Mouse (Mus musculus): ENCODE measurements around the gene Wipi1. TPM values are rescaled to one million over a fixed set of nuclear protein-coding genes. Genes with fewer than 3 reads are reported as not detected.

Gene Wipi1
- total and polyA plus RNA-seq, 3 experiments, result 1.8 to 2.2 (median 2.0) TPM

- no peak for DNase-seq (ENCODE audit: extremely low read depth)
- H3K4me3 ChIP-seq (replicated peaks in 1 of 3; ENCODE audit: low read depth in 2 of 3, low read length in 2 of 3, poor library complexity in 1 of 3), result no peak overlapping the region
- no peak overlapping the region for H3K4me2 ChIP-seq (ENCODE audit: insufficient read depth, low read depth, poor library complexity, severe bottlenecking)
- H3K79me2 ChIP-seq (replicated peaks; ENCODE audit: control insufficient read depth, extremely low read depth, insufficient read depth, poor library complexity, severe bottlenecking), result no peaks in the 10 kb centered on the region
- H3K9ac ChIP-seq (ENCODE audit: insufficient read depth, low read depth), result no peak overlapping the region
- no peaks in the 10 kb centered on the region for H3K36me3 ChIP-seq (replicated peaks in 1 of 2; ENCODE audit: control insufficient read depth in 1 of 2, insufficient read depth in 1 of 2, low read length in 1 of 2)
- no peaks in the 10 kb centered on the region for H3K27me3 ChIP-seq (replicated peaks)
- dilution Hi-C loops (cut with MboI; ENCODE audit: extremely low pct_ligation_motif_present, extremely low pct_unique_long_range_greater_than_20kb, low sequenced_read_pairs), result no loop called here
- TF ChIP-seq POLR2A (IDR thresholded peaks at IDR 0.05; ENCODE audit: low read depth, low read length) (no peak), TCF12 (IDR thresholded peaks at IDR 0.05; ENCODE audit: low read depth, low read length) (no peak), PAX5 (IDR thresholded peaks at IDR 0.05; ENCODE audit: low read length) (no peak), GABPA (IDR thresholded peaks at IDR 0.05; ENCODE audit: insufficient replicate concordance, low read depth, low read length) (no peak)
- no peaks in the 10 kb centered on the region for H3K4me1 ChIP-seq (ENCODE audit: control insufficient read depth in 1 of 2, insufficient read depth in 2 of 2)
- in situ Hi-C loops (cut with MboI; ENCODE audit: low pct_ligation_motif_present, low pct_unique_long_range_greater_than_20kb, low sequenced_read_pairs), result no loop called here
- no peaks in the 10 kb centered on the region for H3K9me3 ChIP-seq (replicated peaks; ENCODE audit: low read length)
- no peak overlapping the region for H3K27ac ChIP-seq (ENCODE audit: insufficient read depth, low read depth)
Measured at GRCm38 (mm10) chr11:109536939-109537338, 74.8 kb downstream of the Wipi1 start.

GRCm38 (mm10) chr11:109535966-109536365, 75.8 kb downstream of the Wipi1 start:
- no peaks in the 10 kb centered on the region for H3K9me3 ChIP-seq (replicated peaks; ENCODE audit: low read length)
- in situ Hi-C loops (cut with MboI; ENCODE audit: low pct_ligation_motif_present, low pct_unique_long_range_greater_than_20kb, low sequenced_read_pairs), result no loop called here
- H3K36me3 ChIP-seq (replicated peaks in 1 of 2; ENCODE audit: control insufficient read depth in 1 of 2, insufficient read depth in 1 of 2, low read length in 1 of 2), result no peaks in the 10 kb centered on the region
- H3K27me3 ChIP-seq (replicated peaks), result no peaks in the 10 kb centered on the region
- H3K4me2 ChIP-seq (ENCODE audit: insufficient read depth, low read depth, poor library complexity, severe bottlenecking), result no peak overlapping the region
- TF ChIP-seq SIN3A (IDR thresholded peaks at IDR 0.05; ENCODE audit: low read length) (no peak), ZNF384 (IDR thresholded peaks at IDR 0.05; ENCODE audit: low read depth, low read length) (no peak), POLR2A (IDR thresholded peaks at IDR 0.05; ENCODE audit: low read depth, low read length) (no peak), MAFK (IDR thresholded peaks at IDR 0.05; ENCODE audit: insufficient replicate concordance, low read length) (no peak), ETS1 (conservative IDR thresholded peaks at IDR 0.05; ENCODE audit: low read depth, low read length) (no peak), TCF12 (IDR thresholded peaks at IDR 0.05; ENCODE audit: low read depth, low read length) (no peak), JUND (conservative IDR thresholded peaks at IDR 0.05; ENCODE audit: low read depth, low read length) (no peak)
- no peak overlapping the region for H3K4me3 ChIP-seq (replicated peaks in 1 of 3; ENCODE audit: low read depth in 2 of 3, low read length in 2 of 3, poor library complexity in 1 of 3)
- no peak overlapping the region for H3K9ac ChIP-seq (ENCODE audit: insufficient read depth, low read depth)
- no peak overlapping the region for H3K27ac ChIP-seq (ENCODE audit: insufficient read depth, low read depth)
- no peak for DNase-seq (ENCODE audit: extremely low read depth)
- H3K4me1 ChIP-seq (ENCODE audit: control insufficient read depth in 1 of 2, insufficient read depth in 2 of 2), result no peaks in the 10 kb centered on the region
- dilution Hi-C loops (cut with MboI; ENCODE audit: extremely low pct_ligation_motif_present, extremely low pct_unique_long_range_greater_than_20kb, low sequenced_read_pairs), result no loop called here
- no peaks in the 10 kb centered on the region for H3K79me2 ChIP-seq (replicated peaks; ENCODE audit: control insufficient read depth, extremely low read depth, insufficient read depth, poor library complexity, severe bottlenecking)

GRCm38 (mm10) chr11:109530030-109530429, 81.7 kb downstream of the Wipi1 start:
- TF ChIP-seq BHLHE40 (IDR thresholded peaks at IDR 0.05; ENCODE audit: low read depth, low read length) (no peak), USF2 (conservative IDR thresholded peaks at IDR 0.05; ENCODE audit: low read depth, low read length) (no peak), SIN3A (IDR thresholded peaks at IDR 0.05; ENCODE audit: low read length) (no peak), GABPA (IDR thresholded peaks at IDR 0.05; ENCODE audit: insufficient replicate concordance, low read depth, low read length) (no peak), CHD2 (IDR thresholded peaks at IDR 0.05; ENCODE audit: low read length) (no peak), MXI1 (IDR thresholded peaks at IDR 0.05; ENCODE audit: low read depth, low read length) (no peak), CTCF (conservative IDR thresholded peaks at IDR 0.05 in 1 of 2, IDR thresholded peaks at IDR 0.05 in 1 of 2; ENCODE audit: low read depth in 2 of 2, low read length in 2 of 2) (no peak), ZKSCAN1 (IDR thresholded peaks at IDR 0.05; ENCODE audit: borderline replicate concordance, low read depth, low read length) (no peak), MEF2A (IDR thresholded peaks at IDR 0.05; ENCODE audit: borderline replicate concordance, low read depth, low read length) (no peak), JUND (conservative IDR thresholded peaks at IDR 0.05; ENCODE audit: low read depth, low read length) (no peak), KAT2A (IDR thresholded peaks at IDR 0.05; ENCODE audit: insufficient replicate concordance, low read length) (no peak), IRF4 (IDR thresholded peaks at IDR 0.05; ENCODE audit: low read depth, low read length) (no peak), ZC3H11A (IDR thresholded peaks at IDR 0.05; ENCODE audit: low read depth, low read length) (no peak), SMC3 (IDR thresholded peaks at IDR 0.05; ENCODE audit: low read depth, low read length) (no peak), CHD1 (IDR thresholded peaks at IDR 0.05; ENCODE audit: low read depth, low read length) (no peak), MAZ (IDR thresholded peaks at IDR 0.05; ENCODE audit: low read depth, low read length) (no peak), MAX (IDR thresholded peaks at IDR 0.05; ENCODE audit: low read length) (no peak)
- Histone ChIP-seq H3K27ac (ENCODE audit: insufficient read depth, low read depth) (no peak overlapping the region), H3K36me3 (replicated peaks in 1 of 2; ENCODE audit: control insufficient read depth in 1 of 2, insufficient read depth in 1 of 2, low read length in 1 of 2) (no peaks in the 10 kb centered on the region), H3K4me3 (replicated peaks in 1 of 3; ENCODE audit: low read depth in 2 of 3, low read length in 2 of 3, poor library complexity in 1 of 3) (no peak overlapping the region), H3K27me3 (replicated peaks) (no peaks in the 10 kb centered on the region), H3K4me2 (ENCODE audit: insufficient read depth, low read depth, poor library complexity, severe bottlenecking) (no peak overlapping the region), H3K9me3 (replicated peaks; ENCODE audit: low read length) (no peaks in the 10 kb centered on the region), H3K4me1 (ENCODE audit: control insufficient read depth in 1 of 2, insufficient read depth in 2 of 2) (peaks cover 3 to 14% of the 10 kb centered on the region in 2 experiments; a peak in 2 of 4 replicates), H3K9ac (ENCODE audit: insufficient read depth, low read depth) (no peak overlapping the region), H3K79me2 (replicated peaks; ENCODE audit: control insufficient read depth, extremely low read depth, insufficient read depth, poor library complexity, severe bottlenecking) (no peaks in the 10 kb centered on the region)
- dilution Hi-C loops (cut with MboI; ENCODE audit: extremely low pct_ligation_motif_present, extremely low pct_unique_long_range_greater_than_20kb, low sequenced_read_pairs) (no loop called here), in situ Hi-C loops (cut with MboI; ENCODE audit: low pct_ligation_motif_present, low pct_unique_long_range_greater_than_20kb, low sequenced_read_pairs) (no loop called here)
- DNase-seq (ENCODE audit: extremely low read depth), result no peak
